Mouse (Mus musculus): Measurements from ENCODE around the gene Lamp2.
"Not testable (repeated sequence)": the region's sequence is repeated elsewhere in the genome, so short reads cannot be mapped to it uniquely, and the experiment has no call there.

Gene Lamp2

DNA sequence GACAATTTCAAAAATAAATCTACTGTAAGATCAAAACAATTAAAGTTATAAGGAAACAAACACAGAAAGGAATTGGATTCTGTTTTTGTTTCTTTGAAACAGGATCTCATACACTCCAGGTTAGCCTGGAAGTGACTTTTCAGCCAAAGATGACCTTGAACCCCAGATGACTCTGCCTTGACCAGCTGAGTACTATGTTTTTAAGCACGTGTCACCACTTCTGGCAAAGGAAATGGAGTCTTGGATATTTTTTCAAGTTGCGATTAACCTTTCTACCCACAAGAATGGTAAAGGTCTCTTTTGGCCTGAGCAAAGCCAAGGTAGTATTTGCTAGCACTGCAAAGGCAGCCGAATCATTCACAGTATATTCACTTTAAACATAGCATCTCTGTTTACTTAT, 33.2 kb downstream of the Lamp2 start:
- DNase-seq, result no peak

DNA sequence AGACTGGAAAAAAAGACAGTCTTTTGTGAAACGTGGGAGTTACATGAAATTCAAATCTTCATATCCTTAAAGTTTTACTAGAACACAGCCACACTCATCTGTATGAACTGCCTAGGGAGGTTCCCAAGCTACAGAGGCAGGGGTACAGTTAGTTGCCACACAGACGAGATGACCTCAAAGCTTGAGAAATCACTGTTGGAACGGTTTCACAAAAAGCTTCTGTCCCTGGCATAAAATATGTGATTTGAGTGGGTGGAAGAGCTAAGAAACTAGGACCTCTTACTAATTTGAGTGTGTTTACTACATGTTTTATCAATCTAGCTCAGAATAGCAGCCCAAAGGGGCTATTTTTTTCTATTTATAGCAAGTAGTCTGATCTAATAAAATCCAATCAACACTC, 33.9 kb downstream of the Lamp2 start:
- DNase-seq, result no peak

DNA sequence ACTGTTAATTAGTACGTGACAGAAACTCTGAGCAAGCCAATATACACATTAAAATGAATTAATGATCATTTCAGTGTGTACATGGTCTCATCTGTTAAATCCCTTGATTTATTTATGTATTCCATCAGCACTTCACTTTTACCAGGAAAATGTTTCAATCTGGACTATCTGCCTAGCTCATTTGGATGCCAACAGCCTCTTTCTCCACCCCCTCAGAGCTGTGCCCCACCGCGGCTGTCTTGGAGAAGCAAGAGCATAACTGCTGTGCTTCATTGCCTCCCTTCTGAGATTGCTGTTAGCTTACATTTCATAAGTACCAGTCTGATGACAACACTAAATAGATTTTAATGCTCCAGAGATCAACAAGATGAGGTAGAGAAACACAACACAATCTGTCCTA, 52.4 kb downstream of the Lamp2 start:
- DNase-seq, result no peak

DNA sequence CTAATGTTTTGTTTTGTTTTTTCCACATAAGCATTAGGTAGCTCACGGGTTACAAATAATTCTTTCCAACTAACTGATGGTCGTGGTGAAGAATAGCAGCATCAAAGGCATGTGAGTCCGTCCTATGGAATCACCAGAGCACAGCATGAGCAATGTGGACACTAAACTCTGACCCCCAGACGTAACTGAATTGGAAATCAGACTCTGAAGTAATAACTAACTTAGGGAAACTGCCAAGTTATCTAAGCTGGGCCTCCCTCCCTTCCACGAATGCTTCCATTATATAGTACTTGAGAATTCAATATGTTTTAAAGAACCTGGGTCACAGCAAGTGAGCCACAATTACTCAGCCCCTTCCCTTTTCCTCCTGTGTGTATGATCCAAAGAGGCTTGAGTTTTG, 53.3 kb downstream of the Lamp2 start:
- no peak for DNase-seq

DNA sequence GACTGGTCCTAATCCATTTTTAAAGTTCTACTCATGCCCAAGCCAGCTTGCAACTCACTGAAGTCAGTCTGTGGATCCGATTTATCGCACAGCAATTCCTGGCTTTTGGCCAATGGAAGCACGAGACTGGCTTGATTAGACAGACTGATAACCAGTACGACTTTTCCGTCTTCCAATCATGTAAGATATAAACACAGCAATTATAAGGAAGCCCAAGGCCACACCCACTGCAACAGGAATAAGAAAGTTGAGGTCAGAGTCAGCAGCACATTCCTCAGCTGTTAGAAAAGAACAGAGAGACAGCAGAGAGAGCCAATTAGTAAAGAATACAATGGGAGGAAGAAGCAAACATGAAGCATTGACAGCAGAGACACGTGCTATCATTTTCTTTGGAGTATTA, 54.2 kb downstream of the Lamp2 start:
- no peak for DNase-seq

DNA sequence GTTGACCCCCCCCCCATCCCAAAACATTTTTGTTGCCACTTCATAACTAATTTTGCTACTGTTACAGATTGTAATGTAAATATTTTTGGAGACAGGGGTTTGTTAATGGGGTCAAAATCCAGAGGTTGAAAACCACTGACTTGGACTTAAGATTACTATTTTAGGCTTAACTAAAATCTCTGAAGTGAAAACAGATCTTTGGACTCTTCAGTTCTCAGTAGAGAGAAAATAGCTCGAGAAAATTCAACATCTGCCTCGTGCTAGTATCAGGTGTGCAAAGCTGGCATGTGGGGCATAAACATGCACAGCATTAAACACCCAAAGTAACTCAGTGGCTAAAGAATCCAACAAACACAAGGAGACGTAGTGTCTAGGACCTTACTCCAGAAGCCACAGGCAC, 55.6 kb downstream of the Lamp2 start:
- DNase-seq, result no peak

DNA sequence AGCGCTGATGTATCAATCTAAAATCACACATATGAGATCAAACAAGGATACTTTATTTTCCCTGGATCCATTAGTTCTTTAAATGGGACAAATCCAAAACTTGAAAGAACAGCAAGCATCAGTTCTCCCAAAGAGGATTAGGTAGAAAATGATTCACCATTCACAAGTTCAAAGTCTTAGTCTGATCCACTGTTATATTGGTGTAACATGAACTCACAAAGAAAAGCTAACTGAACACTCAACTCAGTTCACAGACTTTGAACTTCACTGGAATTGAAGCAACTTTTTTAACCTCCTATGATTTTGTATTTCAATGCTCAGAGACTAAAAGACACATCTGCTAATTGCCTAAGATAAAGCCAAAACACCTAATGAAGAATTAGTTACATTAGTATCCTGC, 56.6 kb downstream of the Lamp2 start:
- DNase-seq, result no peak

DNA sequence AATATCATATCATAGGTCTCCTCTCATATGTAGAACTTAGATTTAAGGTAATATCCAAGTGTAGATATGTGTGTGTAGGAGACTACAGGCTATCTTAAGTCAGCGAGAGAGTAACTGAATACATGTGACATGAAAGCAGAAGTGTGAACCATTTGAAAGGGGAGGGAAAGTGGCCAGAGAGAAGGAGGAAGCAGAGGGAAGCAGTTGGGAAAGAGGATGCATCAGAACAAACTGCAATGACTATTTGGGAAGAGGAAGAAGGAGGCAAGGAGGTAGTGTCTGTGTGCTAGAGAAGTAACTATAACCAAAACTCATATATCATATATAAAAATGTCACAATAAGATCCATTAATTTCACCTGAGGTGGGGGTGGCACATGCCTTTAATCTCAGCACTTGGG, 83.1 kb downstream of the Lamp2 start:
- not testable (repeated sequence) for DNase-seq

DNA sequence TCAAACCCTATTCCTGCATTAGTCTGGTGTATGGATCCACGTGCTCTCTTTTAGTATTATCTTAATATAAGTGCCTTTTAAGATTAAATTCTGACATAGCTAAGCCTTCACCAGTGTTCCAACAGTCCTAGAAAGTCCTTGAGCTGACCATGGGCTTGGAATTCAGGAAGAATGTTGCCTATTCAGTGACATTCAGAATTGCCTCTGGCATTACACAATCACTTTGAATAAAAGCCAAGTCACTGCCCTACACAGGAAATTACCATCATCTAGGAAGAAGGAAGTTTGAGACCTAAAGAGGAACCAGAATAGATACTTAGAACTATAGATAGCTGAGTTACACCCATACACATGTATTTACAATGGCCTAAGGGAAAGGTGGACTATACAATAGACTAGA, 91.6 kb downstream of the Lamp2 start:
- DNase-seq, result not testable (repeated sequence)

DNA sequence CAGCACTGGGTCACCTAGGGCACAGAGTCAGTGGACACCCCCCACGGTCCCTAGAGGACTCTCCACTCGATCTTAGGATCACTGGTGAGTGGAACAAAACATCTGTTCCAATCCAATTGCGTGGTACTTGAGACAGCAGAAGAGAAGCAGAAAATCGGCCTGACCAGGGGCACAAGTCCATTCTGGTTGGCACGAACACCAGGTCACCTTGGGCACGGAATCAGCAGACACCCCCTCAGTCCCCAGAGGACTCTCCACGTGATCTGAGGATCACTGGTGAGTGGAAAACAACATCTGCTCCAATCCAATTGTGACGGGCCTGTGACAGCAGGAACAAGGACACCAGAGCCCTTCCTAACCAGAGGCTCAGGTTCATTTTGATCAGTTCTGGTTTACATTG, 94.2 kb downstream of the Lamp2 start:
- no peak for DNase-seq
